Mouse (Mus musculus) lung, postnatal 0 days (tissue): Measurements from ENCODE around the gene Smim24. TPM values are rescaled to one million over a fixed set of nuclear protein-coding genes. Genes with fewer than 3 reads are reported as not detected.

Experiments used
- ATAC-seq: fragments of 200-750 bp; cut with Nextera tagmentation; 2 replicates; pipeline ENCODE4 v1.8.0; 2017; ENCODE audit warnings: moderate library complexity
- DNase-seq: peaks from one replicate; pipeline ENCODE4 v3.0.0-alpha.2; 2016; ENCODE audit warnings: low spot score
- H3K27ac ChIP-seq: fragments of 300-500 bp; sonication (generic); 2 replicates; pipeline ENCODE4 v1.5.1; 2014; ENCODE audit warnings: antibody characterized with exemption, mild to moderate bottlenecking, low read length, mixed read lengths
- H3K27me3 ChIP-seq: fragments of 300-500 bp; sonication (generic); replicated peaks from 2 replicates; pipeline ENCODE4 v1.6.1; 2014; ENCODE audit warnings: low read length, mixed read lengths; ENCODE audit not compliant: insufficient read depth
- H3K36me3 ChIP-seq: fragments of 300-500 bp; sonication (generic); 2 replicates; pipeline ENCODE4 v1.6.1; 2014; ENCODE audit warnings: low read length, mixed read lengths; ENCODE audit not compliant: insufficient read depth
- H3K4me1 ChIP-seq: fragments of 300-500 bp; sonication (generic); 2 replicates; pipeline ENCODE4 v1.6.1; 2014; ENCODE audit warnings: antibody characterized with exemption, low read depth, low read length, mixed read lengths; ENCODE audit not compliant: insufficient read depth
- H3K4me2 ChIP-seq: fragments of 300-500 bp; sonication (generic); replicated peaks from 2 replicates; pipeline ENCODE4 v1.6.1; 2014; ENCODE audit warnings: low read depth, mild to moderate bottlenecking, low read length, moderate library complexity, mixed read lengths
- H3K4me3 ChIP-seq: fragments of 300-500 bp; sonication (generic); 2 replicates; pipeline ENCODE4 v1.5.1; 2014; ENCODE audit warnings: low read depth, low read length
- H3K9ac ChIP-seq: fragments of 300-500 bp; sonication (generic); replicated peaks from 2 replicates; pipeline ENCODE4 v1.6.1; 2014; ENCODE audit warnings: low read depth, mild to moderate bottlenecking
- H3K9me3 ChIP-seq: fragments of 300-500 bp; sonication (generic); 2 replicates; pipeline ENCODE4 v1.6.1; 2016; ENCODE audit warnings: low read length, mixed read lengths
- CTCF ChIP-seq: IDR thresholded peaks from 2 replicates; pipeline ENCODE4 v1.5.1; 2016; ENCODE audit warnings: antibody characterized with exemption, mild to moderate bottlenecking
- EP300 ChIP-seq: IDR thresholded peaks from 2 replicates; pipeline ENCODE4 v1.6.1; 2016; ENCODE audit warnings: antibody characterized with exemption, mild to moderate bottlenecking, control low read depth
- WGBS: fragments of 180-500 bp; shearing (Covaris S2); extraction: QIAGEN DNeasy Blood & Tissue Kit; methylation state at CpG from one replicate; pipeline ENCODE4 v1.1.7; 2014; 5-methylcytosine and 5-hydroxymethylcytosine counted together
- polyA plus RNA-seq: library from polyadenylated mRNA; unstranded; fragments of >200 nt; fragmentation: Nextera tagmentation; extraction: Ambion mirVana; gene quantifications from 2 replicates; pipeline ENCODE4 v1.2.1, GENCODE M21; 2015

Gene Smim24
- polyA plus RNA-seq, 1 experiment from 2014 or later: 3.1 TPM

GRCm38 (mm10) chr10:81417227-81418215, 24.7 kb downstream of the Smim24 start:
- Histone ChIP-seq H3K4me2 (peak overlapping the region; percentile 59), H3K27me3 (no peaks in the 10 kb centered on the region), H3K36me3 (no peaks in the 10 kb centered on the region), H3K4me3 (peak overlapping the region; percentile 30), H3K4me1 (peaks cover 39% of the 10 kb centered on the region), H3K9me3 (no peaks in the 10 kb centered on the region), H3K9ac (no peak overlapping the region), H3K27ac (peak overlapping the region; percentile 68)
- TF ChIP-seq EP300 (no peak), CTCF (no peak)
- DNase-seq (no peak), ATAC-seq (no peak)
- 56% methylated on average over 12 of the region's 12 CpGs for WGBS

GRCm38 (mm10) chr10:81418216-81419070, 25.6 kb downstream of the Smim24 start:
- H3K27ac ChIP-seq: no peak overlapping the region
- H3K4me3 ChIP-seq: no peak overlapping the region
- H3K9me3 ChIP-seq: no peaks in the 10 kb centered on the region
- no peak for DNase-seq
- H3K9ac ChIP-seq: no peak overlapping the region
- peaks cover 30% of the 10 kb centered on the region for H3K4me1 ChIP-seq
- WGBS: 63% methylated on average over 11 of the region's 11 CpGs
- ATAC-seq: no peak
- H3K4me2 ChIP-seq: no peak overlapping the region
- TF ChIP-seq CTCF (no peak), EP300 (no peak)
- H3K36me3 ChIP-seq: no peaks in the 10 kb centered on the region
- H3K27me3 ChIP-seq: no peaks in the 10 kb centered on the region

GRCm38 (mm10) chr10:81419111-81419928, 26.5 kb downstream of the Smim24 start:
- Histone ChIP-seq H3K27ac (no peak overlapping the region), H3K4me1 (peaks cover 24% of the 10 kb centered on the region), H3K4me2 (no peak overlapping the region), H3K9ac (no peak overlapping the region), H3K27me3 (no peaks in the 10 kb centered on the region), H3K9me3 (no peaks in the 10 kb centered on the region), H3K36me3 (no peaks in the 10 kb centered on the region), H3K4me3 (no peak overlapping the region)
- DNase-seq: no peak
- 91% methylated on average over 10 of the region's 10 CpGs for WGBS
- TF ChIP-seq CTCF (no peak), EP300 (no peak)
- no peak for ATAC-seq

GRCm38 (mm10) chr10:81420191-81420767, 27.4 kb downstream of the Smim24 start:
- H3K4me2 ChIP-seq: no peak overlapping the region
- no peaks in the 10 kb centered on the region for H3K36me3 ChIP-seq
- TF ChIP-seq CTCF: no peak
- TF ChIP-seq EP300: no peak
- ATAC-seq: no peak
- H3K9me3 ChIP-seq: no peaks in the 10 kb centered on the region
- 78% methylated on average over 40 of the region's 40 CpGs for WGBS
- no peak overlapping the region for H3K27ac ChIP-seq
- peak; percentile 12 for DNase-seq
- H3K27me3 ChIP-seq: no peaks in the 10 kb centered on the region
- H3K9ac ChIP-seq: no peak overlapping the region
- peaks cover 21% of the 10 kb centered on the region for H3K4me1 ChIP-seq
- H3K4me3 ChIP-seq: no peak overlapping the region

GRCm38 (mm10) chr10:81421041-81421796, 28.4 kb downstream of the Smim24 start:
- H3K27me3 ChIP-seq: no peaks in the 10 kb centered on the region
- no peak overlapping the region for H3K27ac ChIP-seq
- H3K4me3 ChIP-seq: no peak overlapping the region
- TF ChIP-seq CTCF (no peak), EP300 (no peak)
- 74% methylated on average over 4 of the region's 4 CpGs for WGBS
- H3K4me1 ChIP-seq: peaks cover 24% of the 10 kb centered on the region
- ATAC-seq: no peak
- DNase-seq: no peak
- no peaks in the 10 kb centered on the region for H3K36me3 ChIP-seq
- no peaks in the 10 kb centered on the region for H3K9me3 ChIP-seq
- H3K4me2 ChIP-seq: no peak overlapping the region
- H3K9ac ChIP-seq: no peak overlapping the region
